Mouse (Mus musculus) E14TG2a.4 (cell line): ENCODE data around the gene Akr1c18.
A peak's percentile ranks its signal among the peaks of the same experiment; 100 is the strongest.

Experiments
- CTCF ChIP-seq: conservative IDR thresholded peaks from 2 replicates; pipeline ENCODE4 v1.5.1; 2014; ENCODE audit warnings: low read length
- POU5F1 ChIP-seq: IDR thresholded peaks from 2 replicates; pipeline ENCODE4 v1.6.1; 2014; ENCODE audit warnings: low read length, borderline replicate concordance

DNA sequence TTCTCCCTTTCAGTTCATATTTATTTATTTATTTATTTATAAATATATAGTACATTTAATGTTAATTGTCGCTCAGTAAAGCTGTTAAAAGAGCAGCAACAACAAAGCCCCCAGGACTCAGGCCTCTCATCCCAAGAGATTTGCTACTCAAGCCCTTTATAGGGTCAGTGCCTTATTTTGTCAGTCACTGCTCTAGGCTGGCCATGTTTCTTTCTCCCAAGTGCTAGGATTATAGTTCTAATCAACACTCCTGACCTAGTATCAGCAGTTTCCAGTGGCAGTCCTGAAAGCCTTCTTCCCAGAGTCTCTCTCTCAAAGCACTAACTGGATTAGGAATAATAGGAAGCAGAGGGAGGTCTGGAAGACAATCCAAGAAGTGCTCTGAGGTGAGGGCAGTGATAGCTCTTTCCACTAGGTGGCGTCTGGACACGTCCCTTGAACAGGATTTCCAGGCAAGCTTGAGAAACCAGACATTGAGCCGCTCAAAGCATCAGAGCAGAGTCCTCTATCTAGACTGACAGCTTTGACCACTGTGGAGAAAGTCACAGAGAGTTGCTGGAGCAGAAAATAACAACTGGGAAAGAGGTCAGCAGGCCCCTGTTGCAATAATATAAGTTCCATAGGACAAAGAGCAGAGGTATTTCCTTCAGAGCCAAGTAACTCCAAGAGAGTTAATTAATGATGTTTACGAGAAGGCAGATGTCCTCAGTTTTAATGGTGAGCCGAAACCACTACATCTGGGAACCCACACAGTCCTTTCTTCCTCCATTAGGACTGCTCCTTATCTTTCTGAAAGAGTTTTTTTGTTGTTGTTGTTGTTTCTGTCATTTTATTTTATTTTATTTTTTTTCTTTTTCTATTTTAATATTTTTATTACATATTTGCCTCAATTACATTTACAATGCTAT, 39.9 kb downstream of the Akr1c18 start:
- TF ChIP-seq CTCF (peak; percentile 70), POU5F1 (no peak)
